Mouse (Mus musculus) myocyte (in vitro differentiated cells): ENCODE measurements around the gene Csf2rb2.

Experiments used
- POLR2A ChIP-seq: IDR thresholded peaks from one replicate; pipeline ENCODE4 v1.6.1; 2011; ENCODE audit warnings: low read depth, mild to moderate bottlenecking, control low read depth, moderate library complexity; ENCODE audit not compliant: insufficient read length
- TCF3 ChIP-seq: IDR thresholded peaks from one replicate; pipeline ENCODE4 v1.6.1; 2011; ENCODE audit warnings: low read depth, control low read depth; ENCODE audit not compliant: insufficient read length

- TF ChIP-seq POLR2A (no peak), TCF3 (no peak)
These were observed 38.1 kb downstream of the Csf2rb2 start for GRCm38 (mm10) chr15:78267441-78267840.
